Mouse (Mus musculus): ENCODE results near the gene Aamp.

GRCm38 (mm10) chr1:74280591-74281325 lies 3.8 kb downstream of the Aamp start:
- no peak for TF ChIP-seq POLR2A (IDR thresholded peaks at IDR 0.05; ENCODE audit: low read depth, low read length)
- no peak for TF ChIP-seq CTCF (conservative IDR thresholded peaks at IDR 0.05 in 1 of 2, IDR thresholded peaks at IDR 0.05 in 1 of 2; ENCODE audit: low read depth in 2 of 2, low read length in 2 of 2)
- TF ChIP-seq USF2 (conservative IDR thresholded peaks at IDR 0.05; ENCODE audit: low read depth, low read length), result no peak

All from CH12.LX (cell line).